Mouse (Mus musculus) retina, adult 2 months (tissue): ENCODE results near the gene Cyp2u1.
A peak's percentile ranks its signal among the peaks of the same experiment; 100 is the strongest.
"Not testable (repeated sequence)": the region's sequence is repeated elsewhere in the genome, so short reads cannot be mapped to it uniquely, and the experiment has no call there.

ENCODE experiments used
- DNase-seq: peaks from one replicate; pipeline ENCODE4 v3.0.0-alpha.2; 2012; ENCODE audit warnings: low read depth, low spot score

Cyp2u1 gene

GRCm38 (mm10) chr3:131302452-131303319 is at the start of gene Cyp2u1:
TSS of gene Cyp2u1 (minus strand) at chr3:131303227.
- DNase-seq: peak; percentile 78

GRCm38 (mm10) chr3:131350539-131350938 is 47.5 kb upstream of the Cyp2u1 start:
- no peak for DNase-seq

GRCm38 (mm10) chr3:131349013-131349412 is 46.0 kb upstream of the Cyp2u1 start:
- DNase-seq: no peak

- DNase-seq: no peak
Measured at GRCm38 (mm10) chr3:131348579-131348950, 45.5 kb upstream of the Cyp2u1 start.

GRCm38 (mm10) chr3:131347831-131348578 is 45.0 kb upstream of the Cyp2u1 start:
- DNase-seq: peak; percentile 4

GRCm38 (mm10) chr3:131345903-131346302 is 42.9 kb upstream of the Cyp2u1 start:
- DNase-seq: no peak

GRCm38 (mm10) chr3:131343311-131343710 is 40.3 kb upstream of the Cyp2u1 start:
- no peak for DNase-seq

- no peak for DNase-seq
Measured at GRCm38 (mm10) chr3:131340885-131341284, 37.9 kb upstream of the Cyp2u1 start.

- DNase-seq: no peak
Measured at GRCm38 (mm10) chr3:131339280-131339679, 36.3 kb upstream of the Cyp2u1 start.

- DNase-seq: not testable (repeated sequence)
Measured at GRCm38 (mm10) chr3:131337749-131338148, 34.7 kb upstream of the Cyp2u1 start.

GRCm38 (mm10) chr3:131336629-131337028 is 33.6 kb upstream of the Cyp2u1 start:
- no peak for DNase-seq

GRCm38 (mm10) chr3:131335117-131335547 is 32.1 kb upstream of the Cyp2u1 start:
- DNase-seq: no peak

- no peak for DNase-seq
Measured at GRCm38 (mm10) chr3:131327189-131327588, 24.2 kb upstream of the Cyp2u1 start.

GRCm38 (mm10) chr3:131326637-131327036 is 23.6 kb upstream of the Cyp2u1 start:
- DNase-seq: no peak

- no peak for DNase-seq
Measured at GRCm38 (mm10) chr3:131322081-131322815, 19.2 kb upstream of the Cyp2u1 start.

GRCm38 (mm10) chr3:131320184-131320583 is 17.2 kb upstream of the Cyp2u1 start:
- peak; percentile 55 for DNase-seq

- no peak for DNase-seq
Measured at GRCm38 (mm10) chr3:131318211-131318610, 15.2 kb upstream of the Cyp2u1 start.

GRCm38 (mm10) chr3:131317126-131317525 is 14.1 kb upstream of the Cyp2u1 start:
- DNase-seq: no peak

GRCm38 (mm10) chr3:131315957-131316510 is 13.0 kb upstream of the Cyp2u1 start:
- DNase-seq: no peak

- DNase-seq: no peak
Measured at GRCm38 (mm10) chr3:131312340-131312739, 9.3 kb upstream of the Cyp2u1 start.

- no peak for DNase-seq
Measured at GRCm38 (mm10) chr3:131310572-131310971, 7.5 kb upstream of the Cyp2u1 start.

GRCm38 (mm10) chr3:131307811-131308210 is 4.8 kb upstream of the Cyp2u1 start:
- no peak for DNase-seq
